Comparison of ENCODE assay signal across 8 mouse cellular contexts in the genomic region with DNA sequence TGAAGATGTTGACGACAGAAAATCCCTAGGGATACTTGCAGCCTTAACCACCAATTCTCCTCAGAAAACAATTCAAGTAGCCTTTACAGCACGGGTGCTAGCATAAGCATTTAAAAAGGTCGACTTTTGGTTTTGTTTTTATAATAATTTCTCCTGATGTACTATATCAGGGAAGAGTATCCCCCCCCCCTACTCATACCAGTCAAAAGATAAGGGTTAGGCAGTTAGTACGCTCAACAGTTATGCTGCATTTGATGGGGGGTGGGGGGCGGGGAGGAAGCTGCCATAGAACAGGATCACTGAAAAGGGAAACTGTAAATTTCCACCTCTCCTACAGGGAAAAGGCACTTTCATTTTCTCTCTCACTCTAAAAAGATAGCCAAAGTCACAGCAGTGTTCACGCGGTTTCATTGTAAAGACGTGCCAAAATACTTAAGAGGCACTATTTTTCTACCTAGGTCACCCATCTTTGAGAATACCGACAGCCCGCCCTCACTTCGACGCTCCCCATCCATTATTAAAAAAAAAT. TPM values are rescaled to one million over a fixed set of nuclear protein-coding genes. Genes with fewer than 3 reads are reported as not detected.
DNase-seq lines count a peak whose midpoint lies in the region; ATAC-seq and TF ChIP-seq lines count a peak whose summit lies in the region.

No protein-coding gene starts in this region.

- no peak for ATAC-seq in heart, embryonic 13.5 days (ENCODE audit: extremely low read depth, insufficient number of reproducible peaks, low FRiP score, low TSS enrichment)
- ATAC-seq in forebrain, postnatal 0 days: no peak
- ATAC-seq in megakaryocyte-erythroid progenitor cell, adult 5-6 weeks (replicated peaks; ENCODE audit: low FRiP score, low TSS enrichment, poor library complexity, severe bottlenecking): no peak
- no peak for ATAC-seq in cerebellum, adult (ENCODE audit: insufficient number of reproducible peaks, low FRiP score, low TSS enrichment)

- H3K9me3 ChIP-seq in heart, embryonic 13.5 days: no peaks in the 10 kb centered on the region
- no peaks in the 10 kb centered on the region for H3K9me3 ChIP-seq in ES-E14 (ENCODE audit: control insufficient read depth, insufficient read depth, low read depth, low read length)
- H3K9me3 ChIP-seq in forebrain, postnatal 0 days (ENCODE audit: low read length): no peaks in the 10 kb centered on the region
- no peaks in the 10 kb centered on the region for H3K9me3 ChIP-seq in midbrain, embryonic 10.5 days (replicated peaks)

- no peak for TF ChIP-seq CTCF in forebrain, postnatal 0 days (IDR thresholded peaks at IDR 0.05; ENCODE audit: low read depth)

- H3K4me3 ChIP-seq in heart, embryonic 13.5 days: peak overlapping the region; percentile 66
- peak overlapping the region; percentile 90 to 96; a peak in 3 of 4 replicates for H3K4me3 ChIP-seq in ES-E14 (ENCODE audit: insufficient read depth in 1 of 2, low read depth in 1 of 2, low read length in 2 of 2, poor library complexity in 1 of 2, severe bottlenecking in 1 of 2)
- H3K4me3 ChIP-seq in forebrain, postnatal 0 days (ENCODE audit: low read depth, low read length): peak overlapping the region; percentile 74
- H3K4me3 ChIP-seq in midbrain, embryonic 10.5 days: peak overlapping the region; percentile 73

- 0 out of 2 replicates have a peak, but pooled peaks cover 2% of the 10 kb centered on the region for H3K36me3 ChIP-seq in heart, embryonic 13.5 days
- H3K36me3 ChIP-seq in ES-E14 (ENCODE audit: control insufficient read depth, insufficient read depth, low read length, poor library complexity, severe bottlenecking): peaks cover 2% of the 10 kb centered on the region; the same call in 1 of the 2 replicates
- H3K36me3 ChIP-seq in forebrain, postnatal 0 days (ENCODE audit: insufficient read depth): 0 out of 2 replicates have a peak, but pooled peaks cover 6% of the 10 kb centered on the region
- peaks cover 4% of the 10 kb centered on the region; the same call in 1 of the 2 replicates for H3K36me3 ChIP-seq in midbrain, embryonic 10.5 days

- H3K4me2 ChIP-seq in heart, embryonic 13.5 days: peak overlapping the region; percentile 70
- H3K4me2 ChIP-seq in forebrain, postnatal 0 days (ENCODE audit: low read depth): peak overlapping the region; percentile 60

- H3K27ac ChIP-seq in heart, embryonic 13.5 days (replicated peaks): peak overlapping the region; percentile 76
- H3K27ac ChIP-seq in ES-E14 (ENCODE audit: insufficient read depth, low read depth, low read length, poor library complexity, severe bottlenecking): no peak overlapping the region
- H3K27ac ChIP-seq in forebrain, postnatal 0 days (ENCODE audit: low read depth, low read length): peak overlapping the region; percentile 92
- H3K27ac ChIP-seq in midbrain, embryonic 10.5 days (replicated peaks): peak overlapping the region; percentile 89; the same call in 1 of the 2 replicates

- whole genome bisulfite sequencing in heart, embryonic 13.5 days: 5% methylated on average over 12 of the region's 12 CpGs
- WGBS in forebrain, postnatal 0 days: 5% methylated on average over 12 of the region's 12 CpGs
- WGBS in midbrain, embryonic 10.5 days: 8% methylated on average over 12 of the region's 12 CpGs

- DNase-seq in heart, adult 11 months: no peak
- no peak for DNase-seq in ES-E14 (ENCODE audit: low read depth, low spot score)
- DNase-seq in forebrain, postnatal 0 days: no peak
- DNase-seq in midbrain, embryonic 10.5 days (ENCODE audit: low spot score): no peak
- DNase-seq in urinary bladder, postnatal 10 days (ENCODE audit: low spot score): no peak

- peaks cover 29% of the 10 kb centered on the region for H3K4me1 ChIP-seq in heart, embryonic 13.5 days
- H3K4me1 ChIP-seq in ES-E14 (ENCODE audit: control insufficient read depth in 2 of 2, insufficient read depth in 2 of 2, low read length in 2 of 2, poor library complexity in 1 of 2): peaks cover 3% of the 10 kb centered on the region in 2 experiments; a peak in 2 of 4 replicates
- H3K4me1 ChIP-seq in forebrain, postnatal 0 days (ENCODE audit: insufficient read depth): peaks cover 3% of the 10 kb centered on the region; the same call in 1 of the 2 replicates
- H3K4me1 ChIP-seq in midbrain, embryonic 10.5 days: peaks cover 20% of the 10 kb centered on the region

- in situ Hi-C loops in ES-E14 (cut with MboI; ENCODE audit: low sequenced_read_pairs in 2 of 2, unreplicated experiment in 2 of 2): no loop called here

- H3K9ac ChIP-seq in heart, embryonic 13.5 days: peak overlapping the region; percentile 80
- H3K9ac ChIP-seq in ES-E14 (ENCODE audit: insufficient read depth, low read depth, low read length, poor library complexity, severe bottlenecking): no peak overlapping the region
- H3K9ac ChIP-seq in forebrain, postnatal 0 days: peak overlapping the region; percentile 90

- H3K27me3 ChIP-seq in heart, embryonic 13.5 days (replicated peaks): peaks cover 3% of the 10 kb centered on the region; the same call in 1 of the 2 replicates
- no peaks in the 10 kb centered on the region for H3K27me3 ChIP-seq in forebrain, postnatal 0 days (ENCODE audit: insufficient read depth, low read length)
- peaks cover 9% of the 10 kb centered on the region for H3K27me3 ChIP-seq in midbrain, embryonic 10.5 days (ENCODE audit: low read depth, poor library complexity, severe bottlenecking)

TF ChIP-seq in ES-E14, 5 proteins besides CTCF, POLR2A, EP300 and RAD21:
- TF ChIP-seq ZC3H11A (IDR thresholded peaks at IDR 0.05; ENCODE audit: borderline replicate concordance, low read depth, low read length): no peak
- TF ChIP-seq HCFC1 (IDR thresholded peaks at IDR 0.05; ENCODE audit: borderline replicate concordance, insufficient read depth, low read length): no peak
- no peak for TF ChIP-seq MAFK (IDR thresholded peaks at IDR 0.05; ENCODE audit: insufficient read depth, low read depth, low read length)
- TF ChIP-seq CHD2 (IDR thresholded peaks at IDR 0.05; ENCODE audit: low read depth, low read length): no peak
- no peak for TF ChIP-seq ZNF384 (IDR thresholded peaks at IDR 0.05; ENCODE audit: low read depth, low read length)

RNA-seq across cellular contexts. Expression of a gene that starts 1.4 kb away (rescaled TPM):
- 23.6 and 24.8 TPM in 2 replicates for polyA plus RNA-seq in heart, embryonic 13.5 days (2015; fragmentation: Nextera tagmentation; extraction: Ambion mirVana)
- total RNA-seq in ES-E14 (2012; rRNA removed): 4.0 and 6.6 TPM in 2 replicates
- 109 and 135 TPM in 2 replicates for total RNA-seq in forebrain, postnatal 0 days (2014; rRNA removed)
- polyA plus RNA-seq in forebrain, postnatal 0 days (2015; fragmentation: Nextera tagmentation; extraction: Ambion mirVana): 268 and 350 TPM in 2 replicates
- polyA plus RNA-seq in midbrain, embryonic 10.5 days (2016; fragmentation: Nextera tagmentation; extraction: Ambion mirVana): 31.4 and 45.6 TPM in 2 replicates
- total RNA-seq in megakaryocyte-erythroid progenitor cell, adult 5-6 weeks (2014; fragmentation: Nextera tagmentation): 30.2 and 47.7 TPM in 2 replicates
- 6.5 and 10.4 TPM in 2 replicates for total RNA-seq in megakaryocyte-erythroid progenitor cell, adult 5-6 weeks (2017)

RNA-seq across cellular contexts. Expression of a gene that starts 30.3 kb away (rescaled TPM):
- polyA plus RNA-seq in heart, embryonic 13.5 days (2015; fragmentation: Nextera tagmentation; extraction: Ambion mirVana): 46.4 and 47.1 TPM in 2 replicates
- 65.3 and 90.0 TPM in 2 replicates for total RNA-seq in ES-E14 (2012; rRNA removed)
- total RNA-seq in forebrain, postnatal 0 days (2014; rRNA removed): 38.1 and 43.9 TPM in 2 replicates
- polyA plus RNA-seq in forebrain, postnatal 0 days (2015; fragmentation: Nextera tagmentation; extraction: Ambion mirVana): 26.6 and 27.7 TPM in 2 replicates
- polyA plus RNA-seq in midbrain, embryonic 10.5 days (2016; fragmentation: Nextera tagmentation; extraction: Ambion mirVana): 23.5 and 25.5 TPM in 2 replicates
- total RNA-seq in megakaryocyte-erythroid progenitor cell, adult 5-6 weeks (2014; fragmentation: Nextera tagmentation): 9.0 and 16.3 TPM in 2 replicates
- 13.8 TPM in 2 replicates for total RNA-seq in megakaryocyte-erythroid progenitor cell, adult 5-6 weeks (2017)
